Mouse (Mus musculus) ovary, adult 18-20 months (tissue): Measurements from ENCODE around the gene Cacnb1.

Experiments
- DNase-seq: peaks from one replicate; pipeline ENCODE4 v3.0.0; 2022; ENCODE audit warnings: low spot score, mixed read lengths

Cacnb1 gene

GRCm38 (mm10) chr11:97955146-97955902, 67.5 kb downstream of the Cacnb1 start:
- no peak for DNase-seq

DNA sequence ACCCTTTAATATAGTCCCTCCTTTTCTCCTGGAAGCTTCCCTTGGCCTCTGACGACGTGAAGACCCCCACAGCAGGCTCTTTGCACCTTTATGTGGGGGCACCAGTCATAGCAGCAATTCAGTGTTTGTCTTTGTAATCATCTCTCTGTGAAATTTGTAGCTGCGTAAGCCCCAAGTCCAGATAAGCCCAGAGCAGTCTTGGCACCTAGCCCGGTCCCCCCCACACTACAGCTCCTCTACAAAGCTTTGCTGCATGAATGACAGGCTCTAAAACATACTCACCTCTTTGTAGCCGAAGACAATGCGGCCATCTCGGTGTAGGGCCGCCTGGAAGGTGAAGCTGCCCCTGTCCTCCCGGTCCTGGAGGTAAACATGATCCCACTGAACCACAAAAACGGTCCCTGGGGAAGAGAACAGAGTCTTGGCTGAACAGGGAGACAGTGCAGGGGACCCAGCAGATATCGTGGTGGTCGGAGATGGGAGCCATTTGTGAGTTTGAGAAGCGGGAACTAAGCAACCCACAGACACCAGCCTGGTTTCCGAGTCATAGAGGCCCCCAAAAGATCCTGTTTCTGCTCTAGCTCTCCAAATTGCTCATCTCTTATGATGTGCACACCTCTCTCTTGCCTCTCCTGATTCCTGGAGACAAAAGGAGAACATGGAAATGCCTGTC, 68.2 kb downstream of the Cacnb1 start:
- DNase-seq, result no peak

DNA sequence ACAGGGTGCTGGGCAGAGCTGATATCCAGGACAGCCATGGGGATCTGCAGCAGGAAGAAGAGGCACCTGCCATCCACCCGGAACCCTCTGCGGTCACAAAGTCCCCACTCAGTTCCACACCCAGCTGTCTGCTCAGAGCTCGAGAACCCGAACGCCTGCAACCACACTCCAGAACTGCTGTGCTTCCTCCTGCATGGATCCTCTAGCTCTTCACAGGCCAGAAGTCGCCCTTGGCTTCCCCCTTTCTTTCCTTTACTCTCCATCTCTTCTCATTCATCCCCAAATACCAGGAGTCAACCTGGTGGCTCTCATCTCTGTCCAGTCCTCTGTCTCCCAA, 68.9 kb downstream of the Cacnb1 start:
- DNase-seq, result no peak

GRCm38 (mm10) chr11:97953179-97953938, 69.5 kb downstream of the Cacnb1 start:
- no peak for DNase-seq

GRCm38 (mm10) chr11:97952367-97953006, 70.3 kb downstream of the Cacnb1 start:
- DNase-seq, result no peak
